Mouse (Mus musculus) heart, embryonic 16.5 days (tissue): ENCODE data around the gene Brpf1. TPM values are rescaled to one million over a fixed set of nuclear protein-coding genes. Genes with fewer than 3 reads are reported as not detected.
A peak's percentile ranks its signal among the peaks of the same experiment; 100 is the strongest.

Source experiments
- ATAC-seq: fragments of 200-750 bp; cut with Nextera tagmentation; replicated peaks from 2 replicates; pipeline ENCODE4 v1.8.0; 2017; ENCODE audit warnings: moderate number of reproducible peaks; ENCODE audit not compliant: insufficient read depth, low FRiP score; ENCODE audit errors: extremely low read depth
- H3K27ac ChIP-seq: fragments of 300-500 bp; sonication (generic); 2 replicates; pipeline ENCODE4 v1.5.1; 2014; ENCODE audit warnings: mild to moderate bottlenecking, low read length, control low read depth, moderate library complexity
- H3K27me3 ChIP-seq: fragments of 300-500 bp; sonication (generic); 2 replicates; pipeline ENCODE4 v1.6.1; 2014; ENCODE audit warnings: low read length, mixed read lengths; ENCODE audit not compliant: control insufficient read depth, insufficient read depth
- H3K36me3 ChIP-seq: fragments of 300-500 bp; sonication (generic); 2 replicates; pipeline ENCODE4 v1.6.1; 2014; ENCODE audit not compliant: control insufficient read depth, insufficient read depth
- H3K4me1 ChIP-seq: fragments of 300-500 bp; sonication (generic); 2 replicates; pipeline ENCODE4 v1.6.1; 2014; ENCODE audit warnings: low read length, mixed read lengths; ENCODE audit not compliant: control insufficient read depth, insufficient read depth
- H3K4me2 ChIP-seq: fragments of 300-500 bp; sonication (generic); 2 replicates; pipeline ENCODE4 v1.6.1; 2014; ENCODE audit warnings: low read depth, mild to moderate bottlenecking, control low read depth, low read length
- H3K4me3 ChIP-seq: fragments of 300-500 bp; sonication (generic); 2 replicates; pipeline ENCODE4 v1.5.1; 2014; ENCODE audit warnings: mild to moderate bottlenecking, control low read depth, low read length
- H3K9ac ChIP-seq: fragments of 300-500 bp; sonication (generic); 2 replicates; pipeline ENCODE4 v1.6.1; 2014; ENCODE audit warnings: low read length, control low read depth
- H3K9me3 ChIP-seq: fragments of 300-500 bp; sonication (generic); replicated peaks from 2 replicates; pipeline ENCODE4 v1.6.1; 2016; ENCODE audit warnings: low read length; ENCODE audit not compliant: control insufficient read depth
- WGBS: fragments of 180-500 bp; shearing (Covaris S2); extraction: QIAGEN DNeasy Blood & Tissue Kit; methylation state at CpG from one replicate; pipeline ENCODE4 v1.1.7; 2014; 5-methylcytosine and 5-hydroxymethylcytosine counted together
- polyA plus RNA-seq: library from polyadenylated mRNA; unstranded; fragments of >200 nt; fragmentation: Nextera tagmentation; extraction: Ambion mirVana; gene quantifications from 2 replicates; pipeline ENCODE4 v1.2.1, GENCODE M21; 2015

Brpf1 gene
- polyA plus RNA-seq, 1 experiment from 2014 or later: 12.3 TPM

GRCm38 (mm10) chr6:113343177-113344092 is 36.5 kb downstream of the Brpf1 start, which contains the start of gene Camk1:
Gene Camk1, minus strand, starts transcription at chr6:113343984.
- Histone ChIP-seq H3K36me3 (peaks cover 15% of the 10 kb centered on the region), H3K4me2 (peak within 1 kb of the TSS; percentile 87), H3K9me3 (no peaks in the 10 kb centered on the region), H3K27me3 (no peaks in the 10 kb centered on the region), H3K4me3 (peak within 1 kb of the TSS; percentile 87), H3K4me1 (peaks cover 28% of the 10 kb centered on the region), H3K27ac (peak within 1 kb of the TSS; percentile 83), H3K9ac (peak within 1 kb of the TSS; percentile 96)
- peak; percentile 88 for ATAC-seq
- WGBS: 10% methylated on average over 32 of the region's 32 CpGs

DNA sequence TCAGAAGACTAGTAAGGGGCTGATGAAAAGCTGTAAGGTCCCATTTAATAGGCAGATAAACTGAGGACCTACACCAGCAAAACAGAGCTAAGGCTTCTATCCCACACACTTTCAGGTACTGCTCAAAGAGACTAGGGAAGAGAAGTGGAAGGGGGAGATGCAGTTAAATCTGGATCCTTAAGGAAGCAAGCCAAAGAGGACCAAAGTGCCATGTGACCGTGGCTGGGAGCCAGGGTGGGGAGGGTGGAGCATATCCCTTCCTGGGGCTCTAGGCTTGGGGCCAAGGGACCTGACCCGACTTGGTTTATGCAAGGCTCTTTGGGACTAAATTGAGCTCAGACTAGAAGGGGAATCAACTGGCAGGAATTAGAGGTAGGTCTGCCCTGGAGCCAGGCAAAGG is 37.4 kb downstream of the Brpf1 start:
- Histone ChIP-seq H3K4me3 (peak overlapping the region; percentile 87), H3K9me3 (no peaks in the 10 kb centered on the region), H3K4me1 (peaks cover 28% of the 10 kb centered on the region), H3K27ac (peak overlapping the region; percentile 83), H3K36me3 (peaks cover 9% of the 10 kb centered on the region), H3K27me3 (no peaks in the 10 kb centered on the region), H3K9ac (peak overlapping the region; percentile 96), H3K4me2 (peak overlapping the region; percentile 87)
- 19% methylated on average over 2 of the region's 2 CpGs for WGBS
- peak; percentile 62 for ATAC-seq

- no peak overlapping the region for H3K4me3 ChIP-seq
- H3K9me3 ChIP-seq: no peaks in the 10 kb centered on the region
- 73% methylated on average over 4 of the region's 4 CpGs for WGBS
- no peak for ATAC-seq
- H3K27ac ChIP-seq: no peak overlapping the region
- H3K9ac ChIP-seq: no peak overlapping the region
- peaks cover 23% of the 10 kb centered on the region for H3K4me1 ChIP-seq
- H3K4me2 ChIP-seq: no peak overlapping the region
- no peaks in the 10 kb centered on the region for H3K36me3 ChIP-seq
- H3K27me3 ChIP-seq: no peaks in the 10 kb centered on the region
Observed at GRCm38 (mm10) chr6:113346897-113347296, 40.0 kb downstream of the Brpf1 start.

- H3K4me1 ChIP-seq: no peaks in the 10 kb centered on the region
- H3K9ac ChIP-seq: no peak overlapping the region
- H3K9me3 ChIP-seq: no peaks in the 10 kb centered on the region
- no peak overlapping the region for H3K4me2 ChIP-seq
- H3K27me3 ChIP-seq: no peaks in the 10 kb centered on the region
- no peak overlapping the region for H3K4me3 ChIP-seq
- H3K36me3 ChIP-seq: no peaks in the 10 kb centered on the region
- ATAC-seq: no peak
- no peak overlapping the region for H3K27ac ChIP-seq
Observed at GRCm38 (mm10) chr6:113350538-113350937, 43.6 kb downstream of the Brpf1 start.

- no peaks in the 10 kb centered on the region for H3K4me1 ChIP-seq
- no peaks in the 10 kb centered on the region for H3K9me3 ChIP-seq
- H3K4me2 ChIP-seq: no peak overlapping the region
- 68% methylated on average over 1 of the region's 1 CpGs for WGBS
- H3K9ac ChIP-seq: no peak overlapping the region
- no peaks in the 10 kb centered on the region for H3K27me3 ChIP-seq
- no peaks in the 10 kb centered on the region for H3K36me3 ChIP-seq
- no peak overlapping the region for H3K27ac ChIP-seq
- no peak overlapping the region for H3K4me3 ChIP-seq
- no peak for ATAC-seq
Observed at GRCm38 (mm10) chr6:113351161-113351560, 44.2 kb downstream of the Brpf1 start.

DNA sequence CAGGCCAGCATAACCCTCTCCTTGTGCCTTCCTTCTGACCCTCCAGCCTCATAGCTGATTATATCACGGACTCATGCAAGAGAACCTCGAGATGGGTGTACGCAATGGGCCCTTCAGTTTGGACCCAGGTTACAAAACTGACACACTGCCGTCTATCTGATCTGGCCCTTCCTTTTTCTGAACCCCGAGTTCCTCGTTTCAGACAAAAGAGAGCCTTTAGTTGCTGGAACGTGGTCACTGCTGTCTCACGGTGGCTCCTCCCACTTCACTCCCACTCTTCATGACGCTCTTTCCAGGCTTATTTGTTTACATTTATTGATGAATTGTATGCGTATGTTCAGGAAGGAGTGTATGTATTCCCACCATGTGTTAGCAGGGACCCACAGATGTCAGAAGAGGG is 44.7 kb downstream of the Brpf1 start:
- Histone ChIP-seq H3K27me3 (no peaks in the 10 kb centered on the region), H3K4me3 (no peak overlapping the region), H3K36me3 (no peaks in the 10 kb centered on the region), H3K9ac (no peak overlapping the region), H3K9me3 (no peaks in the 10 kb centered on the region), H3K4me1 (no peaks in the 10 kb centered on the region), H3K27ac (no peak overlapping the region), H3K4me2 (no peak overlapping the region)
- no peak for ATAC-seq
- 57% methylated on average over 10 of the region's 10 CpGs for WGBS

- Histone ChIP-seq H3K4me1 (no peaks in the 10 kb centered on the region), H3K4me3 (no peak overlapping the region), H3K4me2 (no peak overlapping the region), H3K27me3 (no peaks in the 10 kb centered on the region), H3K27ac (no peak overlapping the region), H3K36me3 (no peaks in the 10 kb centered on the region), H3K9ac (no peak overlapping the region), H3K9me3 (no peaks in the 10 kb centered on the region)
- ATAC-seq: no peak
- WGBS: 73% methylated on average over 3 of the region's 3 CpGs
Observed at GRCm38 (mm10) chr6:113352820-113353219, 45.9 kb downstream of the Brpf1 start.

DNA sequence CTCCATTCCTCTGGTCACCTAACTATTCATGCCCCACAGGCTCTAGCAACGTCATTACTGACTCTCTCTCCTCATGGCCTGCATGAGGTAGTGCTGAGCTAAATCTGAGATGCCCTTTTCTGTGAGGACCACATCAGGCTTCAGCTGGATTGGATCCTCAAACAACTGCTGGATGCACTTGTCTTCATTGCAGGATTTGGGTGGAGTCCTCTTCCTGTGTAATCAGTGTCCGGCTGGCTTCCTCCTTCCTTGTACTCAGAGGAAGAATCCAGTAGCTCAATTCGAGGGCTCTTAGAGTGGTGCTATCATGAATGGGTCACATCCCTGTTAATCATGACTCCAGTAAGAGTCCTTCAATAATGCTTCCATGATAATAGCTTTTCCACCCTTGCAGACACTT is 46.8 kb downstream of the Brpf1 start:
- WGBS: 49% methylated on average over 3 of the region's 3 CpGs
- Histone ChIP-seq H3K27me3 (no peaks in the 10 kb centered on the region), H3K4me3 (no peak overlapping the region), H3K9me3 (no peaks in the 10 kb centered on the region), H3K9ac (no peak overlapping the region), H3K27ac (no peak overlapping the region), H3K36me3 (no peaks in the 10 kb centered on the region), H3K4me2 (no peak overlapping the region), H3K4me1 (no peaks in the 10 kb centered on the region)
- ATAC-seq: no peak

- WGBS: 72% methylated on average over 4 of the region's 4 CpGs
- Histone ChIP-seq H3K9ac (no peak overlapping the region), H3K9me3 (no peaks in the 10 kb centered on the region), H3K4me3 (no peak overlapping the region), H3K27ac (no peak overlapping the region), H3K4me1 (no peaks in the 10 kb centered on the region), H3K36me3 (no peaks in the 10 kb centered on the region), H3K27me3 (no peaks in the 10 kb centered on the region), H3K4me2 (no peak overlapping the region)
- no peak for ATAC-seq
Observed at GRCm38 (mm10) chr6:113361476-113361875, 54.5 kb downstream of the Brpf1 start.
